8 mouse cellular contexts compared by ENCODE assay signal in the genomic region with DNA sequence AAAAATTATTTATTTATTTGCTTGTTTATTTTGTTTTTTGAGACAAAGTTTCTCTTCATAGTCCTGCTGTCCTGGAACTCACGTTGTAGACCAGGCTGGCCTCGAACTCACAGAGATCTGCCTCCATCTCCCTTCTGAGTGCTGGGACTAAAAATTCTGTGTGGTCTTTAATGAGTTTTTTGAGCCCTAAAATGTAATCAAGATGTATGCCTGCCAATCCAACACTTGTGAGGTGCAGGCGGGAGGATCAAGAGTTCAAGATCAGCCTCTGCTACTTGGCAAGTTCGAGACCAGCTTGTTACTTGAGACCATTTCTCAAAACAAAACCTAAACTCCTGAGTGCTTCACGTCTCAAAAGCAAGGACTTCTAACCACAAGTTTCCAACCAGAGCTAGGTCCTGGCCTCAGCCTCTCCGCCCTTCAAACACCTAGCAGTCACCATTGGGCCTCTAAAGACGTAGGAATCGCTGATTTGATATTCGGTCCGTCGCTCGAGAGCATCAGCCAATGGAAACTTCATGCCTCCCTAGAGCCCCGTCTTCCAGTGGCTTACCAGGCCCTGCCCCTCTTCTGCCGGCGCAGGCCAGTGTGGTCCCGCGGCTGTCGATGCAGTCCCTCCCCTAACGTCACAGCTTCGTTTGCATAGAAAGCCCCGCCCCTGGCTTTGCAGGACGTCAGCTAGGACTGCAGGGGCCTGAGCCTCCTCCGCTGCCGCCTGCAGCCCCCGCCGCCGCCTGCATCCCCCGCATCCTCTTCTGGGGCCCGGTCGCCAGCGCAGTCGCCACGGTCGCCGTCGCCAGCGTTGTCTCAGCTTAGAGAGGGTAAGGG. TPM values are rescaled to one million over a fixed set of nuclear protein-coding genes. Genes with fewer than 3 reads are reported as not detected.
DNase-seq lines count a peak whose midpoint lies in the region; ATAC-seq lines count a peak whose summit lies in the region.

Gene Rab3a, plus strand, starts transcription at position 637 of the 828 bp plus-strand sequence.

- DNase-seq in adipocyte (ENCODE audit: low spot score), result peak; percentile 99
- DNase-seq in embryo, embryonic 10 days (ENCODE audit: low spot score), result peak; percentile 99
- DNase-seq in gastrocnemius, postnatal 14 days, result peak; percentile 97
- DNase-seq in left cerebral cortex, postnatal 10 days (ENCODE audit: extremely low spot score in 1 of 2, low spot score in 2 of 2), result peak; percentile 98
- peak; percentile 97 for DNase-seq in right cerebral cortex, postnatal 25 days
- peak; percentile 95 for DNase-seq in urinary bladder, postnatal 4 days (ENCODE audit: low spot score in 2 of 2)

- intact Hi-C loops in gastrocnemius, postnatal 14 days (cut with DNase I; ENCODE audit: low total_unique reads), result no loop called here
- intact Hi-C loops in left cerebral cortex, postnatal 10 days (cut with DNase I), result no loop called here

- ATAC-seq in inflammation-experienced regulatory T-cells, adult 6 months, result peak; percentile 96
- peak; percentile 95 for ATAC-seq in megakaryocyte-erythroid progenitor cell, adult 5-6 weeks (replicated peaks; ENCODE audit: low FRiP score, low TSS enrichment, poor library complexity, severe bottlenecking)

RNA-seq across cellular contexts. Expression of gene Rab3a, which starts in this region (rescaled TPM):
- total RNA-seq in gastrocnemius, postnatal 14 days (2021), result 10 to 100 TPM; 44.3 to 45.1 TPM
- 1 to 10 TPM; 4.6 to 8.6 (median 7.9) TPM for polyA plus RNA-seq in inflammation-experienced regulatory T-cells, adult 6 months (2017; shearing (Covaris generic))
- 100 to 1,000 TPM; 756 to 791 TPM for total RNA-seq in left cerebral cortex, postnatal 10 days (2021)
- total RNA-seq in megakaryocyte-erythroid progenitor cell, adult 5-6 weeks (2014; fragmentation: Nextera tagmentation), result 1.8 and 7.0 TPM in 2 replicates
- total RNA-seq in megakaryocyte-erythroid progenitor cell, adult 5-6 weeks (2017), result 1.2 and 2.8 TPM in 2 replicates

Comparison
In these comparisons a context has a peak if more than half of its experiments do, and no peak if none do; other contexts are left out.
1. Peak in every context shown above with its lines: DNase-seq and ATAC-seq.
2. RNA of gene Rab3a (total RNA-seq): 756 to 791 TPM in left cerebral cortex, postnatal 10 days; 44.3 to 45.1 TPM in gastrocnemius, postnatal 14 days and 1.2 to 7.0 TPM in megakaryocyte-erythroid progenitor cell, adult 5-6 weeks; every median in the first group is over 10 times any median in the second.